Mouse (Mus musculus) stomach, embryonic 14.5 days (tissue): Measurements from ENCODE around the gene Krt12. TPM values are rescaled to one million over a fixed set of nuclear protein-coding genes. Genes with fewer than 3 reads are reported as not detected.
A peak's percentile ranks its signal among the peaks of the same experiment; 100 is the strongest.

Experiments
- ATAC-seq: fragments of 200-750 bp; cut with Nextera tagmentation; 2 replicates; pipeline ENCODE4 v1.8.0; 2017; ENCODE audit warnings: low read depth, moderate TSS enrichment; ENCODE audit not compliant: insufficient number of reproducible peaks, insufficient read depth, low FRiP score
- H3K27ac ChIP-seq: fragments of 300-500 bp; sonication (generic); 2 replicates; pipeline ENCODE4 v1.5.1; 2014; ENCODE audit warnings: mild to moderate bottlenecking, low read length, moderate library complexity, mixed read lengths
- H3K27me3 ChIP-seq: fragments of 300-500 bp; sonication (generic); 2 replicates; pipeline ENCODE4 v1.6.1; 2014; ENCODE audit warnings: low read length, control low read depth, mixed read lengths; ENCODE audit not compliant: control insufficient read depth, insufficient read depth
- H3K36me3 ChIP-seq: fragments of 300-500 bp; sonication (generic); 2 replicates; pipeline ENCODE4 v1.6.1; 2014; ENCODE audit warnings: mild to moderate bottlenecking, control low read depth, low read length, moderate library complexity, mixed read lengths; ENCODE audit not compliant: control insufficient read depth, insufficient read depth
- H3K4me1 ChIP-seq: fragments of 300-500 bp; sonication (generic); 2 replicates; pipeline ENCODE4 v1.6.1; 2014; ENCODE audit warnings: low read length, control low read depth, mixed read lengths; ENCODE audit not compliant: control insufficient read depth, insufficient read depth
- H3K4me2 ChIP-seq: fragments of 300-500 bp; sonication (generic); replicated peaks from 2 replicates; pipeline ENCODE4 v1.6.1; 2014; ENCODE audit warnings: low read depth, low read length, control low read depth
- H3K4me3 ChIP-seq: fragments of 300-500 bp; sonication (generic); 2 replicates; pipeline ENCODE4 v1.5.1; 2014; ENCODE audit warnings: low read depth, low read length, control low read depth
- H3K9ac ChIP-seq: fragments of 300-500 bp; sonication (generic); replicated peaks from 2 replicates; pipeline ENCODE4 v1.6.1; 2014; ENCODE audit warnings: low read depth, mild to moderate bottlenecking, control low read depth, low read length, moderate library complexity, mixed read lengths
- H3K9me3 ChIP-seq: fragments of 300-500 bp; sonication (generic); 2 replicates; pipeline ENCODE4 v1.6.1; 2016; ENCODE audit warnings: low read depth, low read length, control low read depth; ENCODE audit not compliant: control insufficient read depth
- WGBS: fragments of 180-500 bp; shearing (Covaris S2); extraction: QIAGEN DNeasy Blood & Tissue Kit; methylation state at CpG from one replicate; pipeline ENCODE4 v1.1.7; 2014; 5-methylcytosine and 5-hydroxymethylcytosine counted together
- polyA plus RNA-seq: library from polyadenylated mRNA; unstranded; fragments of >200 nt; fragmentation: Nextera tagmentation; extraction: Ambion mirVana; gene quantifications from 2 replicates; pipeline ENCODE4 v1.2.1, GENCODE M21; 2014

Gene Krt12
- not detected in 2 replicates for polyA plus RNA-seq

- Histone ChIP-seq H3K27me3 (no peaks in the 10 kb centered on the region), H3K4me2 (no peak within 1 kb of the TSS), H3K4me3 (no peak within 1 kb of the TSS), H3K27ac (no peak within 1 kb of the TSS), H3K9me3 (no peaks in the 10 kb centered on the region), H3K9ac (no peak within 1 kb of the TSS), H3K4me1 (no peaks in the 10 kb centered on the region), H3K36me3 (no peaks in the 10 kb centered on the region)
- WGBS: 82% methylated on average over 10 of the region's 10 CpGs
- ATAC-seq: no peak
These were observed at the start of gene Krt12 for GRCm38 (mm10) chr11:99422159-99422558. Gene Krt12, minus strand, starts transcription at chr11:99422259.

DNA sequence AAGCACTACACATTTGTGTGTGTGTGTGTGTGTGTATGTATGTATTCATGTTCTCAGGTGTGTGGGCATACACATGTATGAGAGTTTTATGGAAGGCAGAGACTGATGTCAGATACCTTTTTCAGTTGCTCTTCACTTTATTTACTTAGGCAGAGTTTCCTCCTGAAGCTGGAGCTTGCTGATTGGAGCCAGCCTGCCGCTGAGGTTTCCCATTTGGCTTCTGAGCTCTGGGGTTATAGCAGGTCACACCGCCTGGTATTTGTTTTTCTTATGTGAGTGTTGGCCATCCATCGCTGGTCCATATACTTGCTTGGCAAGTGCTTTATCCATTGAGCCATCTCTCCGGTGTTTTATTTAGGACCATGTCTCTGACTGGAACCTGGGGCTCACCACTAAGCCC lies 47.2 kb upstream of the Krt12 start:
- no peaks in the 10 kb centered on the region for H3K9me3 ChIP-seq
- H3K27ac ChIP-seq: no peak overlapping the region

DNA sequence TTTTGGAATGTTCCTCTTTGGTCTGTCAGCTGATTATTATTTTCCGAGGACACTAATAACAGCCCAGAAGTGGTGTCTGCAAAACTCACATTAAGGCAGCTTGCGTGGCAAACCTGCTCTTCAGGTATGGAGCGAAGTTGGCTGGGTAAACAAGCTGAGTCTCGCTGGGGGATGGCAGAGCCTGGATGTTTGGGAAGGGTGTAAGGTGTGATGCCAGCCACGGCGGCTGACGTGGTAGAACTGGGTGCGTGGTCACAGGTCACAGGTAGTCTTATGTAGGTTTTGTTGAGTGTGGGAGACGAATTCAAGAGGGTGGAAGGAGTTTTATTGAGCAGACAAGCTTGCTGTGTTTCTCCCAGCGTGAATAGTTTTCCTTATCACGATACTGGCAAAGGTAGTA lies 46.5 kb upstream of the Krt12 start:
- H3K4me1 ChIP-seq: 0 out of 2 replicates have a peak, but pooled peaks cover 5% of the 10 kb centered on the region
- WGBS: 72% methylated on average over 11 of the region's 11 CpGs
- H3K4me3 ChIP-seq: no peak overlapping the region
- no peaks in the 10 kb centered on the region for H3K27me3 ChIP-seq
- H3K9ac ChIP-seq: no peak overlapping the region
- H3K36me3 ChIP-seq: no peaks in the 10 kb centered on the region
- H3K4me2 ChIP-seq: no peak overlapping the region
- H3K9me3 ChIP-seq: no peaks in the 10 kb centered on the region
- peak overlapping the region; percentile 15; the same call in 1 of the 2 replicates for H3K27ac ChIP-seq
- no peak for ATAC-seq

More for the DNA sequence above, 47.2 kb upstream of the Krt12 start:
- H3K27me3 ChIP-seq: no peaks in the 10 kb centered on the region
- WGBS: 27% methylated on average over 4 of the region's 4 CpGs
- H3K9ac ChIP-seq: no peak overlapping the region
- no peak overlapping the region for H3K4me2 ChIP-seq
- H3K4me3 ChIP-seq: no peak overlapping the region
- 0 out of 2 replicates have a peak, but pooled peaks cover 5% of the 10 kb centered on the region for H3K4me1 ChIP-seq
- ATAC-seq: no peak
- H3K36me3 ChIP-seq: no peaks in the 10 kb centered on the region

DNA sequence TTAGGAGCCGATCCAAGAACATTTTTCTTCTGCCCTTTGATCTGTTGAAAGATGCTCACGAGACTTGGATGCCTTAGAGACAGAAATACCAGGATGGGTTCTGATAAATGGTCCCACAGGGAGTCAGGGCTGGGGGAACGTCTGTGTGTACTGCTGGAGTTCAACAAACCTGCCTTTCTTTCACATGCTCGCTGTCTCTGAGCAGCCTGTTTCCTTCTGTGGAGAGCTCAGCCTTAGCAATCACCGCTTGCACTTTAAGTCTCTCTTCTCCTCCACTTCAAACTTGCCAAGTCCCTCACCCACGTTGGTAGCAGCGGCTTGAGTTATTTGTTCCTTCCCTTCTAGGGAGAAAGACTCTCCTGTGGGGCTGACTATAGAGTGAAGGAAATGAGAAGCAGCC lies 44.3 kb upstream of the Krt12 start:
- Histone ChIP-seq H3K9me3 (no peaks in the 10 kb centered on the region), H3K4me2 (no peak overlapping the region), H3K27ac (no peak overlapping the region), H3K4me3 (no peak overlapping the region), H3K4me1 (0 out of 2 replicates have a peak, but pooled peaks cover 5% of the 10 kb centered on the region), H3K36me3 (no peaks in the 10 kb centered on the region), H3K9ac (no peak overlapping the region), H3K27me3 (no peaks in the 10 kb centered on the region)
- 9% methylated on average over 7 of the region's 7 CpGs for WGBS
- ATAC-seq: no peak

DNA sequence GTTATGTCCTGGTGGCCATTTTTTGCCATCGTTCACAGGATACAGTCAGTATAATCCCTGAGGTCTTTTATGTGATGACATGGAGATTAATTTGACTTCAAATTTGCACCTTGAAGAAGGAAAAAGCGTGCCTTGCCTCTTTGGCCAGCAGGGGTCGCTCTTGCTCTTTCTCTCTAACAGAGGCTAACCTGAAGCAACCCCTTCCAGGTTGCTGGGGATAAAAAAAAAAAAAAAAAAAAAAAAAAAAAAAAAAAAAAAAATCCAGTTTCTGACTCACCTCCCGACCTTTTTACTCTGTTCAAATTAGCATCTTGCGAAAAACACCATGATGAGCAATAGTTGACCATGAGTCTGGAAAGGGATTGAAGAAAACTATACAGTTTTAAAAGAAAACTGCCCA lies 42.8 kb upstream of the Krt12 start:
- H3K36me3 ChIP-seq: no peaks in the 10 kb centered on the region
- 1% methylated on average over 5 of the region's 5 CpGs for WGBS
- no peak overlapping the region for H3K4me2 ChIP-seq
- H3K9ac ChIP-seq: no peak overlapping the region
- no peak overlapping the region for H3K4me3 ChIP-seq
- 0 out of 2 replicates have a peak, but pooled peaks cover 5% of the 10 kb centered on the region for H3K4me1 ChIP-seq
- H3K9me3 ChIP-seq: no peaks in the 10 kb centered on the region
- H3K27me3 ChIP-seq: no peaks in the 10 kb centered on the region
- ATAC-seq: no peak
- no peak overlapping the region for H3K27ac ChIP-seq

DNA sequence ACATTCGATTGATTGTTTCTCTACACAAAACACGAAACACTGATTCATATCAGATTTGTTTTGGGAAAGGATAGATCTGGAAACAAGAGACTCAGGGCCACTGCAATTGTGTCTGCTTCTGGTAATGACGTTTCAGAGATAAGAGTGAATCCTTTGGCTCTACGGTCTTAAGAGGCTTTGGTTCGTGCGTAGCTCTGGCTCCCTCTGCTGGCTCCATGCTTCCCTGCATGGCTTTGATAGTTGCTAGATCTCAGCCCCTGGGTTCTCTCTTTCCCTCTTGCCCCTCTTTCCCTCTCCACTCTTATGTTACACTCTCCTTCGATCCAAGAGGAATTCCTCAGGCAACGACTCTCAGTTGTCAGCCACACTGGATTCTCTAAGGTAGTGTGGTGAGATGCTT lies 41.1 kb upstream of the Krt12 start:
- Histone ChIP-seq H3K27me3 (no peaks in the 10 kb centered on the region), H3K9ac (no peak overlapping the region), H3K4me2 (no peak overlapping the region), H3K36me3 (no peaks in the 10 kb centered on the region), H3K4me3 (no peak overlapping the region), H3K9me3 (no peaks in the 10 kb centered on the region), H3K4me1 (0 out of 2 replicates have a peak, but pooled peaks cover 5% of the 10 kb centered on the region), H3K27ac (no peak overlapping the region)
- WGBS: 9% methylated on average over 8 of the region's 8 CpGs
- ATAC-seq: no peak

- Histone ChIP-seq H3K4me1 (0 out of 2 replicates have a peak, but pooled peaks cover 5% of the 10 kb centered on the region), H3K9me3 (no peaks in the 10 kb centered on the region), H3K27ac (no peak overlapping the region), H3K4me2 (no peak overlapping the region), H3K9ac (no peak overlapping the region), H3K27me3 (no peaks in the 10 kb centered on the region), H3K36me3 (no peaks in the 10 kb centered on the region), H3K4me3 (no peak overlapping the region)
- ATAC-seq: no peak
- WGBS: 59% methylated on average over 7 of the region's 7 CpGs
These were observed 39.7 kb upstream of the Krt12 start for GRCm38 (mm10) chr11:99461736-99462135.

- Histone ChIP-seq H3K27ac (no peak overlapping the region), H3K9ac (no peak overlapping the region), H3K27me3 (no peaks in the 10 kb centered on the region), H3K9me3 (no peaks in the 10 kb centered on the region), H3K4me1 (no peaks in the 10 kb centered on the region), H3K36me3 (no peaks in the 10 kb centered on the region), H3K4me2 (no peak overlapping the region), H3K4me3 (no peak overlapping the region)
- 35% methylated on average over 7 of the region's 7 CpGs for WGBS
- ATAC-seq: no peak
These were observed 36.8 kb upstream of the Krt12 start for GRCm38 (mm10) chr11:99458887-99459286.

DNA sequence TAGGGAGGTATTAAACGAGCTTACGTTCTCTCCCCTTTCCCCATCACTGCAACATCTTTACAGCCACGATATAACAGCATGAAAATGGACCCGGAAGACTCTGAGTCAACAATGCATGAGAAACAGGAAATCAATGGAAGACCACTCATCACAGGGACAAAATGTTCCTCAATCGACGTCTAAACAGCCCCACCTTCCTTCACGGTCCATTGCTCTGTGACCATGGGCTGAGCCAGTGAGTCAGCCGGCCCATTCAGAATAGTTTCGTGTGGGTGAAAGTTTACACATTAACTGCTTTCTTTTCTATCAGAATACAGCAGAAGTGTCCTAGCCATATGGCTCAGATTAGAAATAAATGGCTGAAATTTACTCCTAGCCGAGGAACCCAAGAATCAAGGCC lies 32.7 kb upstream of the Krt12 start:
- H3K36me3 ChIP-seq: no peaks in the 10 kb centered on the region
- H3K9ac ChIP-seq: no peak overlapping the region
- no peaks in the 10 kb centered on the region for H3K9me3 ChIP-seq
- no peak overlapping the region for H3K27ac ChIP-seq
- H3K4me3 ChIP-seq: no peak overlapping the region
- H3K4me1 ChIP-seq: no peaks in the 10 kb centered on the region
- no peaks in the 10 kb centered on the region for H3K27me3 ChIP-seq
- H3K4me2 ChIP-seq: no peak overlapping the region
- ATAC-seq: no peak
- WGBS: 75% methylated on average over 10 of the region's 10 CpGs
